Mouse (Mus musculus) brain, embryonic 18.5 days (tissue): ENCODE data around the gene Tuba3a.
A peak's percentile ranks its signal among the peaks of the same experiment; 100 is the strongest.

Experiments
- DNase-seq: peaks from one replicate; pipeline ENCODE4 v3.0.0-alpha.2; 2012; ENCODE audit warnings: low read depth, low spot score

Gene Tuba3a

GRCm38 (mm10) chr6:125285890-125286289, at the start of gene Tuba3a:
TSS of gene Tuba3a (minus strand) at chr6:125286042.
- DNase-seq: no peak

GRCm38 (mm10) chr6:125334356-125334755, 48.5 kb upstream of the Tuba3a start:
- no peak for DNase-seq

GRCm38 (mm10) chr6:125333112-125333899, 47.5 kb upstream of the Tuba3a start:
- no peak for DNase-seq

- peak; percentile 50 for DNase-seq
Observed at GRCm38 (mm10) chr6:125330626-125331326, 44.9 kb upstream of the Tuba3a start.

- no peak for DNase-seq
Observed at GRCm38 (mm10) chr6:125328243-125328642, 42.4 kb upstream of the Tuba3a start.

- no peak for DNase-seq
Observed at GRCm38 (mm10) chr6:125325337-125325736, 39.5 kb upstream of the Tuba3a start.

GRCm38 (mm10) chr6:125323547-125323946, 37.7 kb upstream of the Tuba3a start:
- no peak for DNase-seq

- no peak for DNase-seq
Observed at GRCm38 (mm10) chr6:125322794-125323193, 37.0 kb upstream of the Tuba3a start.

- no peak for DNase-seq
Observed at GRCm38 (mm10) chr6:125321114-125321855, 35.4 kb upstream of the Tuba3a start.

- no peak for DNase-seq
Observed at GRCm38 (mm10) chr6:125320323-125320722, 34.5 kb upstream of the Tuba3a start, which contains the start of gene Scnn1a. TSS of gene Scnn1a (plus strand) at chr6:125320659.

- DNase-seq: no peak
Observed at GRCm38 (mm10) chr6:125319919-125320296, 34.1 kb upstream of the Tuba3a start.

GRCm38 (mm10) chr6:125318981-125319918, 33.4 kb upstream of the Tuba3a start:
- DNase-seq: no peak

GRCm38 (mm10) chr6:125317077-125317476, 31.2 kb upstream of the Tuba3a start:
- DNase-seq: no peak

- DNase-seq: no peak
Observed at GRCm38 (mm10) chr6:125314746-125315145, 28.9 kb upstream of the Tuba3a start.

GRCm38 (mm10) chr6:125314231-125314563, 28.4 kb upstream of the Tuba3a start:
- no peak for DNase-seq

GRCm38 (mm10) chr6:125313546-125314230, 27.8 kb upstream of the Tuba3a start, which contains the start of gene Ltbr:
TSS of gene Ltbr (minus strand) at chr6:125313885.
- DNase-seq: no peak

GRCm38 (mm10) chr6:125312581-125313355, 26.9 kb upstream of the Tuba3a start:
- DNase-seq: no peak

GRCm38 (mm10) chr6:125312171-125312570, 26.3 kb upstream of the Tuba3a start:
- DNase-seq: no peak

GRCm38 (mm10) chr6:125309406-125309805, 23.6 kb upstream of the Tuba3a start:
- DNase-seq: no peak

- DNase-seq: no peak
Observed at GRCm38 (mm10) chr6:125308921-125309320, 23.1 kb upstream of the Tuba3a start.
